Mouse (Mus musculus): ENCODE measurements around the gene Epn2. TPM values are rescaled to one million over a fixed set of nuclear protein-coding genes. Genes with fewer than 3 reads are reported as not detected.

Gene Epn2
- polyA plus RNA-seq, 1 experiment: 7.3 TPM

DNA sequence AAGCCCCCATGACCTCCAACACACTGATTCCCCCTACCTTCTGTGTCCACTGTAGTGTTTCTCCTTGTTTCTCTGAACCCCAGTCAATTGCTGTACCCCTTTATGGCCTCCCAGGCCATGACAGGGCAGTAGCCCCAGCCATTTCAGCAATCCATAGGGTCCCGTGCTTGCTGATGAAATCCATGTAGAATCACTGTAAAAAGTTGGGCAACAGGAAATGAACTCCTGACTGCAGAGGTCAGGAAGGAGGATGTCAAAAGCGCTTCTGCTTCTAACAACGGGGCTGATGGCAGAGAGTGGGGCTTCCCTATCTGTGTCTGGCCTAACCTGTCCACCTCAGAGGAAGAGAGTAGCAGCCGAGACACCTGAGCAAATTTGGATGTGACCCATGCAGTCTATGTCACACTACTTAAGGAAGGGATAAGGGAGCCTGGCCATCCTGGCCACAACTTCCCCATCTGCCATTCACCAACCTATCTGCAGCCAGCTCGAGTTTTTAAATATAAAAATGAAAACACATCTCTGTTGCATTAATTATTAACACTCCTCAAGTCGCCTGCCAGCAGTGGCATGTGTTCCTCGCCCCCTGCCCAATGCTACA is 110.1 kb downstream of the Epn2 start:
- H3K27me3 ChIP-seq (ENCODE audit: control insufficient read depth, insufficient read depth, low read length): no peaks in the 10 kb centered on the region
- TF ChIP-seq CTCF (IDR thresholded peaks at IDR 0.05; ENCODE audit: borderline replicate concordance, control insufficient read depth, extremely low read depth, insufficient read depth, low read length, poor library complexity) (no peak), POLR2A (IDR thresholded peaks at IDR 0.05; ENCODE audit: control insufficient read depth, extremely low read depth, insufficient read depth, low read length, poor library complexity) (no peak)
- no peak overlapping the region for H3K27ac ChIP-seq (ENCODE audit: control insufficient read depth, insufficient read depth, low read length)
- no peaks in the 10 kb centered on the region for H3K36me3 ChIP-seq (ENCODE audit: control insufficient read depth, insufficient read depth, low read length)
- no peak for DNase-seq
- WGBS: 40% methylated on average over 7 of the region's 7 CpGs
- no peaks in the 10 kb centered on the region for H3K4me1 ChIP-seq (replicated peaks; ENCODE audit: control insufficient read depth, insufficient read depth, low read length)
- no peak overlapping the region for H3K4me3 ChIP-seq (ENCODE audit: control insufficient read depth, insufficient read depth, low read length)

DNA sequence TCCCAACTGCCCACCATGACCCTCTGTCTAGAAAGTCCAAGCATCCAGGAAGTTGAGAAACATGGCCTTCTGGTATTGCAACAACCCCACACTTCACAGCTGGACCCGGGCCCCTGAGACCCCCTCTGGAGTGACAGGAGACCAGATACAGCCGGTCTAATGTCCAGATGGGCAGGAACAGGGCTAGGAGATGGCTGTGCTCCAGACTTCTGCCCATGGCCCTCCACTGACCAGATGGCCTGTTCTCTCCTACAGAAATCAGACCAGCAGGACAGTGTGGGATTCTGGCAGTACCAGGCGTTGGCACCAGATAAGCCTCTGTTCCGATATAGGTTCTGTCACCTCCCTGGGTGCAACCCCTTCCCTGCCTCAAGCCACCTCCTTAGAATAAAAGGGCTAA is 111.0 kb downstream of the Epn2 start:
- Histone ChIP-seq H3K27me3 (ENCODE audit: control insufficient read depth, insufficient read depth, low read length) (no peaks in the 10 kb centered on the region), H3K27ac (ENCODE audit: control insufficient read depth, insufficient read depth, low read length) (no peak overlapping the region), H3K36me3 (ENCODE audit: control insufficient read depth, insufficient read depth, low read length) (no peaks in the 10 kb centered on the region), H3K4me1 (replicated peaks; ENCODE audit: control insufficient read depth, insufficient read depth, low read length) (no peaks in the 10 kb centered on the region), H3K4me3 (ENCODE audit: control insufficient read depth, insufficient read depth, low read length) (no peak overlapping the region)
- 95% methylated on average over 4 of the region's 4 CpGs for WGBS
- no peak for DNase-seq
- TF ChIP-seq POLR2A (IDR thresholded peaks at IDR 0.05; ENCODE audit: control insufficient read depth, extremely low read depth, insufficient read depth, low read length, poor library complexity) (no peak), CTCF (IDR thresholded peaks at IDR 0.05; ENCODE audit: borderline replicate concordance, control insufficient read depth, extremely low read depth, insufficient read depth, low read length, poor library complexity) (no peak)

Other genes starting within 250 kb of the Epn2 start
- gene Slc47a2, start 236.8 kb downstream of the Epn2 start, polyA plus RNA-seq (2012; rRNA removed): 0.51 and 0.67 TPM in 2 replicates
- gene Slc47a1, start 201.3 kb downstream of the Epn2 start, polyA plus RNA-seq (2012; rRNA removed): 1.5 and 3.4 TPM in 2 replicates
- gene Rnf112, start 125.6 kb downstream of the Epn2 start, polyA plus RNA-seq (2012; rRNA removed): 0.12 and 0.13 TPM in 2 replicates
- gene Mfap4, start 94.3 kb downstream of the Epn2 start, polyA plus RNA-seq (2012; rRNA removed): 20.0 and 21.9 TPM in 2 replicates
- gene Mapk7, start 85.3 kb downstream of the Epn2 start, polyA plus RNA-seq (2012; rRNA removed): 63.8 and 71.8 TPM in 2 replicates
- 11.6 and 16.0 TPM in 2 replicates for gene B9d1, start 74.5 kb downstream of the Epn2 start, polyA plus RNA-seq (2012; rRNA removed)
- 119 and 124 TPM in 2 replicates for gene Grap, start 73.6 kb upstream of the Epn2 start, polyA plus RNA-seq (2012; rRNA removed)
- 8.9 and 9.5 TPM in 2 replicates for gene Fam83g, start 104.4 kb upstream of the Epn2 start, polyA plus RNA-seq (2012; rRNA removed)
- 0.27 and 0.36 TPM in 2 replicates for gene Slc5a10, start 141.1 kb upstream of the Epn2 start, polyA plus RNA-seq (2012; rRNA removed)
- gene Prpsap2, start 182.4 kb upstream of the Epn2 start, polyA plus RNA-seq (2012; rRNA removed): 22.0 and 25.4 TPM in 2 replicates